Mouse (Mus musculus) G1E (cell line): ENCODE data around the gene Spata2. TPM values are rescaled to one million over a fixed set of nuclear protein-coding genes. Genes with fewer than 3 reads are reported as not detected.
A peak's percentile ranks its signal among the peaks of the same experiment; 100 is the strongest.

Experiments used
- ATAC-seq: 2 replicates; pipeline ENCODE4 v1.8.0; 2016; ENCODE audit warnings: mild to moderate bottlenecking; ENCODE audit not compliant: insufficient number of reproducible peaks, poor library complexity, low FRiP score, severe bottlenecking; ENCODE audit errors: extremely low read depth
- DNase-seq: peaks from one replicate; pipeline ENCODE4 v3.0.0; 2012; ENCODE audit warnings: low spot score
- H3K27me3 ChIP-seq: 2 replicates; pipeline ENCODE4 v1.6.1; 2012; ENCODE audit warnings: mild to moderate bottlenecking, low read length, inconsistent platforms; ENCODE audit not compliant: insufficient read depth
- H3K36me3 ChIP-seq: replicated peaks from 2 replicates; pipeline ENCODE3; 2012; ENCODE audit warnings: mild to moderate bottlenecking, inconsistent platforms
- H3K4me1 ChIP-seq: 2 replicates; pipeline ENCODE4 v1.6.1; 2012; ENCODE audit warnings: low read depth, low read length, inconsistent platforms, mixed read lengths; ENCODE audit not compliant: insufficient read depth
- H3K4me3 ChIP-seq: 2 replicates; pipeline ENCODE4 v1.5.1; 2012; ENCODE audit warnings: low read depth, mild to moderate bottlenecking, inconsistent platforms, low read length, moderate library complexity, mixed read lengths
- H3K9me3 ChIP-seq: replicated peaks from 2 replicates; pipeline ENCODE4 v1.6.1; 2012; ENCODE audit warnings: inconsistent platforms
- CTCF ChIP-seq: IDR thresholded peaks from 2 replicates; pipeline ENCODE4 v1.5.1; 2012; ENCODE audit warnings: low read depth, low read length, inconsistent platforms, mixed read lengths
- GATA1 ChIP-seq: IDR thresholded peaks from 2 replicates; pipeline ENCODE4 v1.6.1; 2012; ENCODE audit warnings: borderline replicate concordance, low read length, inconsistent platforms, mixed read lengths
- GATA2 ChIP-seq: IDR thresholded peaks from 2 replicates; pipeline ENCODE4 v1.6.1; 2012; ENCODE audit warnings: low read depth, low read length, inconsistent platforms, borderline replicate concordance
- POLR2AphosphoS5 ChIP-seq: IDR thresholded peaks from 2 replicates; pipeline ENCODE4 v1.6.1; 2012; ENCODE audit warnings: low read depth, low read length, inconsistent platforms; ENCODE audit not compliant: insufficient replicate concordance
- TAL1 ChIP-seq: conservative IDR thresholded peaks from 2 replicates; pipeline ENCODE4 v1.6.1; 2012; ENCODE audit warnings: low read depth, low read length, inconsistent platforms, mixed read lengths
- polyA plus RNA-seq: library from polyadenylated mRNA; stranded (reverse); fragments of >175 nt; gene quantifications from 2 replicates; pipeline ENCODE4 v1.2.3, GENCODE M21; 2012
- total RNA-seq, 2 experiments: library from RNA; stranded (forward) in 1 of 2; stranded (reverse) in 1 of 2; fragments of 200-1000 nt in 1 of 2; fragments of >200 nt in 1 of 2; fragmentation: Nextera tagmentation in 1 of 2; gene quantifications; 2 replicates each; pipeline ENCODE4 v1.2.3; 2014 to 2017

Spata2 gene
- total and polyA plus RNA-seq, 3 experiments, result 7.6 to 27.9 (median 11.6) TPM

- Histone ChIP-seq H3K4me3 (no peak overlapping the region), H3K4me1 (peaks cover 29% of the 10 kb centered on the region), H3K9me3 (no peaks in the 10 kb centered on the region), H3K36me3 (peaks cover 92% of the 10 kb centered on the region), H3K27me3 (no peaks in the 10 kb centered on the region)
- TF ChIP-seq POLR2AphosphoS5 (no peak), CTCF (no peak), TAL1 (no peak)
- no peak for DNase-seq
- no peak for ATAC-seq
Observed at GRCm38 (mm10) chr2:167483827-167484410, 8.8 kb downstream of the Spata2 start.

GRCm38 (mm10) chr2:167483081-167483826 lies 9.4 kb downstream of the Spata2 start:
- H3K36me3 ChIP-seq, result peaks cover 90% of the 10 kb centered on the region
- DNase-seq (no peak), ATAC-seq (no peak)
- H3K27me3 ChIP-seq, result no peaks in the 10 kb centered on the region
- no peaks in the 10 kb centered on the region for H3K9me3 ChIP-seq
- no peak overlapping the region for H3K4me3 ChIP-seq
- peaks cover 26% of the 10 kb centered on the region for H3K4me1 ChIP-seq
- TF ChIP-seq POLR2AphosphoS5 (no peak), GATA1 (no peak), GATA2 (no peak), TAL1 (no peak), CTCF (no peak)

GRCm38 (mm10) chr2:167482681-167483080 lies 10.0 kb downstream of the Spata2 start:
- TF ChIP-seq GATA1, result no peak
- no peak for TF ChIP-seq TAL1
- no peak for TF ChIP-seq CTCF
- no peak for TF ChIP-seq POLR2AphosphoS5
- no peak for TF ChIP-seq GATA2
- no peaks in the 10 kb centered on the region for H3K27me3 ChIP-seq
- H3K36me3 ChIP-seq, result peaks cover 87% of the 10 kb centered on the region
- no peaks in the 10 kb centered on the region for H3K9me3 ChIP-seq
- ATAC-seq (no peak), DNase-seq (no peak)
- H3K4me3 ChIP-seq, result no peak overlapping the region
- peaks cover 24% of the 10 kb centered on the region for H3K4me1 ChIP-seq

GRCm38 (mm10) chr2:167479501-167479900 lies 13.2 kb downstream of the Spata2 start:
- Histone ChIP-seq H3K27me3 (no peaks in the 10 kb centered on the region), H3K4me1 (peaks cover 12% of the 10 kb centered on the region), H3K9me3 (no peaks in the 10 kb centered on the region), H3K36me3 (peaks cover 87% of the 10 kb centered on the region), H3K4me3 (no peak overlapping the region)
- ATAC-seq (no peak), DNase-seq (no peak)
- TF ChIP-seq CTCF (no peak), POLR2AphosphoS5 (no peak), TAL1 (no peak), GATA2 (no peak), GATA1 (no peak)

GRCm38 (mm10) chr2:167478128-167478527 lies 14.6 kb downstream of the Spata2 start:
- no peaks in the 10 kb centered on the region for H3K9me3 ChIP-seq
- no peak for DNase-seq

GRCm38 (mm10) chr2:167476762-167477161 lies 15.9 kb downstream of the Spata2 start:
- H3K36me3 ChIP-seq, result peaks cover 88% of the 10 kb centered on the region
- 0 out of 2 replicates have a peak, but pooled peaks have one; percentile 23 for TF ChIP-seq POLR2AphosphoS5
- no peak for TF ChIP-seq GATA1
- TF ChIP-seq TAL1, result no peak
- no peak for TF ChIP-seq CTCF
- TF ChIP-seq GATA2, result no peak
- H3K4me1 ChIP-seq, result peaks cover 9% of the 10 kb centered on the region
- ATAC-seq, result no peak
- no peak for DNase-seq
- H3K9me3 ChIP-seq, result no peaks in the 10 kb centered on the region
- H3K27me3 ChIP-seq, result no peaks in the 10 kb centered on the region
- H3K4me3 ChIP-seq, result no peak overlapping the region

More at GRCm38 (mm10) chr2:167478128-167478527, 14.6 kb downstream of the Spata2 start:
- TF ChIP-seq GATA2, result no peak
- no peak for TF ChIP-seq POLR2AphosphoS5
- no peak for TF ChIP-seq TAL1
- no peak for TF ChIP-seq CTCF
- no peak for TF ChIP-seq GATA1
- no peak for ATAC-seq
- H3K4me3 ChIP-seq, result no peak overlapping the region
- peaks cover 9% of the 10 kb centered on the region for H3K4me1 ChIP-seq
- no peaks in the 10 kb centered on the region for H3K27me3 ChIP-seq
- peaks cover 87% of the 10 kb centered on the region for H3K36me3 ChIP-seq
